Mouse (Mus musculus): ENCODE results near the gene Ces3b.
"Not testable (repeated sequence)": the region's sequence is repeated elsewhere in the genome, so short reads cannot be mapped to it uniquely, and the experiment has no call there.

The Ces3b gene

GRCm38 (mm10) chr8:105083449-105084050, at the start of gene Ces3b:
Ces3b (plus strand) TSS chr8:105083753.
- DNase-seq (ENCODE audit: low read depth in 2 of 2, low spot score in 2 of 2): no peak

- no peak for DNase-seq (ENCODE audit: low read depth in 2 of 2, low spot score in 2 of 2)
Observed at GRCm38 (mm10) chr8:105043510-105043909, 40.0 kb upstream of the Ces3b start.

GRCm38 (mm10) chr8:105045824-105046401, 37.6 kb upstream of the Ces3b start:
- DNase-seq (ENCODE audit: low read depth in 2 of 2, low spot score in 2 of 2): no peak

- DNase-seq (ENCODE audit: low read depth in 2 of 2, low spot score in 2 of 2): no peak
Observed at GRCm38 (mm10) chr8:105048371-105048854, 35.1 kb upstream of the Ces3b start, which contains the start of gene Ces3a. Ces3a (plus strand) TSS chr8:105048601.

- DNase-seq (ENCODE audit: low read depth in 2 of 2, low spot score in 2 of 2): no peak
Observed at GRCm38 (mm10) chr8:105056211-105056610, 27.3 kb upstream of the Ces3b start.

GRCm38 (mm10) chr8:105060056-105060455, 23.5 kb upstream of the Ces3b start:
- no peak for DNase-seq (ENCODE audit: low read depth in 2 of 2, low spot score in 2 of 2)

- DNase-seq (ENCODE audit: low read depth in 2 of 2, low spot score in 2 of 2): no peak
Observed at GRCm38 (mm10) chr8:105066761-105067160, 16.8 kb upstream of the Ces3b start.

- DNase-seq (ENCODE audit: low read depth in 2 of 2, low spot score in 2 of 2): not testable (repeated sequence)
Observed at GRCm38 (mm10) chr8:105067905-105068304, 15.6 kb upstream of the Ces3b start.

- no peak for DNase-seq (ENCODE audit: low read depth in 2 of 2, low spot score in 2 of 2)
Observed at GRCm38 (mm10) chr8:105068971-105069370, 14.6 kb upstream of the Ces3b start.

- no peak for DNase-seq (ENCODE audit: low read depth in 2 of 2, low spot score in 2 of 2)
Observed at GRCm38 (mm10) chr8:105076601-105077000, 7.0 kb upstream of the Ces3b start.

GRCm38 (mm10) chr8:105077071-105077470, 6.5 kb upstream of the Ces3b start:
- no peak for DNase-seq (ENCODE audit: low read depth in 2 of 2, low spot score in 2 of 2)

GRCm38 (mm10) chr8:105078591-105078990, 5.0 kb upstream of the Ces3b start:
- no peak for DNase-seq (ENCODE audit: low read depth in 2 of 2, low spot score in 2 of 2)

GRCm38 (mm10) chr8:105080814-105081336, 2.7 kb upstream of the Ces3b start:
- DNase-seq (ENCODE audit: low read depth in 2 of 2, low spot score in 2 of 2): no peak

GRCm38 (mm10) chr8:105088166-105088565, 4.6 kb downstream of the Ces3b start:
- not testable (repeated sequence) for DNase-seq (ENCODE audit: low read depth in 2 of 2, low spot score in 2 of 2)

GRCm38 (mm10) chr8:105088581-105088980, 5.0 kb downstream of the Ces3b start:
- no peak for DNase-seq (ENCODE audit: low read depth in 2 of 2, low spot score in 2 of 2)

GRCm38 (mm10) chr8:105093992-105094391, 10.4 kb downstream of the Ces3b start:
- no peak for DNase-seq (ENCODE audit: low read depth in 2 of 2, low spot score in 2 of 2)

- not testable (repeated sequence) for DNase-seq (ENCODE audit: low read depth in 2 of 2, low spot score in 2 of 2)
Observed at GRCm38 (mm10) chr8:105102101-105102785, 18.7 kb downstream of the Ces3b start.

GRCm38 (mm10) chr8:105103701-105104100, 20.1 kb downstream of the Ces3b start:
- DNase-seq (ENCODE audit: low read depth in 2 of 2, low spot score in 2 of 2): not testable (repeated sequence)

GRCm38 (mm10) chr8:105104220-105104619, 20.7 kb downstream of the Ces3b start:
- no peak for DNase-seq (ENCODE audit: low read depth in 2 of 2, low spot score in 2 of 2)

GRCm38 (mm10) chr8:105129864-105130263, 46.3 kb downstream of the Ces3b start:
- no peak for DNase-seq (ENCODE audit: low read depth in 2 of 2, low spot score in 2 of 2)

- no peak for DNase-seq (ENCODE audit: low read depth in 2 of 2, low spot score in 2 of 2)
Observed at GRCm38 (mm10) chr8:105131509-105131908, 48.0 kb downstream of the Ces3b start, which contains the start of gene Ces4a. Ces4a (plus strand) TSS chr8:105131800.

GRCm38 (mm10) chr8:105138423-105138822, 54.9 kb downstream of the Ces3b start:
- peak; percentile 63 to 72 for DNase-seq (ENCODE audit: low read depth in 2 of 2, low spot score in 2 of 2)

Data from CD8-positive naive resting alpha-beta T cell, adult 2 months (primary cell).